Mouse (Mus musculus) limb, embryonic 11.5 days (tissue): Measurements from ENCODE around the gene Rpl18a. TPM values are rescaled to one million over a fixed set of nuclear protein-coding genes. Genes with fewer than 3 reads are reported as not detected.

Experiments used
- microRNA counts: library from miRNA; unstranded; fragments of <30 nt; microRNA quantifications from one replicate; lab custom pipeline; 2016
- microRNA-seq: library from miRNA; unstranded; fragments of <30 nt; microRNA quantifications from one replicate; pipeline ENCODE4, GENCODE M21; 2016
- polyA plus RNA-seq: library from polyadenylated mRNA; unstranded; fragments of >200 nt; fragmentation: Nextera tagmentation; extraction: Ambion mirVana; gene quantifications from 2 replicates; pipeline ENCODE4 v1.2.1, GENCODE M21; 2014

The Rpl18a gene
- polyA plus RNA-seq, 1 experiment from 2014 or later: 3,846 TPM

MicroRNAs encoded within 50 kb of the gene (microRNA counts, 519-probe panel; counts per million panel counts)
- not detected for microRNA mmu-miR-1969 (lab: Ali Mortazavi, UCI)

Small RNA genes lying within 50 kb of the gene (microRNA-seq; reads per million reads assigned to microRNA genes)
- gene Mir1969 (5.2 reads per million, percentile 11 among the genes with 10 or more reads in this experiment), gene Mir7067 (1.5 reads per million)

Other genes with a start within 250 kb of the Rpl18a start
- 48.9 and 59.4 TPM in 2 replicates for gene Pgpep1, start 237.0 kb downstream of the Rpl18a start, polyA plus RNA-seq
- gene Lsm4, start 224.2 kb downstream of the Rpl18a start, polyA plus RNA-seq: 356 and 388 TPM in 2 replicates
- 104 and 109 TPM in 2 replicates for gene Jund, start 198.5 kb downstream of the Rpl18a start, polyA plus RNA-seq
- gene Iqcn, start 194.0 kb downstream of the Rpl18a start, polyA plus RNA-seq: not detected in 2 replicates
- gene Gm3336, start 178.9 kb downstream of the Rpl18a start, polyA plus RNA-seq: not detected in 2 replicates
- 0.08 and 0.13 TPM in 2 replicates for gene Pde4c, start 173.7 kb downstream of the Rpl18a start, polyA plus RNA-seq
- 11.6 and 12.3 TPM in 2 replicates for gene Rab3a, start 142.7 kb downstream of the Rpl18a start, polyA plus RNA-seq
- gene Mpv17l2, start 136.5 kb downstream of the Rpl18a start, polyA plus RNA-seq: 23.1 and 23.6 TPM in 2 replicates
- 46.9 and 48.3 TPM in 2 replicates for gene Pik3r2, start 120.7 kb downstream of the Rpl18a start, polyA plus RNA-seq
- 11.7 and 14.6 TPM in 2 replicates for gene Mast3, start 92.4 kb downstream of the Rpl18a start, polyA plus RNA-seq
- not detected in 2 replicates for gene Il12rb1, start 89.0 kb downstream of the Rpl18a start, polyA plus RNA-seq
- 4.9 and 5.1 TPM in 2 replicates for gene Arrdc2, start 57.7 kb downstream of the Rpl18a start, polyA plus RNA-seq
- gene Kcnn1, start 34.2 kb downstream of the Rpl18a start, polyA plus RNA-seq: 3.8 and 3.9 TPM in 2 replicates
- 154 and 161 TPM in 2 replicates for gene Ccdc124, start 23.5 kb downstream of the Rpl18a start, polyA plus RNA-seq
- gene Slc5a5, start 4.7 kb downstream of the Rpl18a start, polyA plus RNA-seq: 0.09 and 0.34 TPM in 2 replicates
- 42.3 and 44.8 TPM in 2 replicates for gene Map1s, start 8.5 kb upstream of the Rpl18a start, polyA plus RNA-seq